16 mouse cellular contexts compared by ENCODE assay signal in genomic region chr10:111133271-111133670, GRCm38 (mm10).
"Had no signal": no experiment of that assay in that cellular context is flagged by ENCODE, and none has a peak within 500 bp of the region (broad histone marks: within the 10 kb centered on the region; RNA-seq: fewer than 3 reads in every experiment).

No protein-coding gene starts in this region.

- H3K27me3 ChIP-seq: limb, embryonic 13.5 days; liver, embryonic 15.5 days; midbrain, embryonic 12.5 days; midbrain, embryonic 15.5 days; neural tube, embryonic 12.5 days; neural tube, embryonic 15.5 days; stomach, embryonic 15.5 days had no signal

- H3K4me3 ChIP-seq: limb, embryonic 10.5 days; limb, embryonic 13.5 days; liver, embryonic 15.5 days; midbrain, embryonic 12.5 days; midbrain, embryonic 15.5 days; neural tube, embryonic 12.5 days; neural tube, embryonic 15.5 days; stomach, embryonic 15.5 days had no signal

- DNase-seq: liver; lung, adult 2 months; lung, postnatal 14 days; lung, postnatal 4 days; right cerebral cortex, adult 18-20 months; right cerebral cortex, postnatal 14 days; thymus, postnatal 36 days had no signal

- H3K4me2 ChIP-seq: limb, embryonic 13.5 days; liver, embryonic 15.5 days; midbrain, embryonic 12.5 days; midbrain, embryonic 15.5 days; neural tube, embryonic 12.5 days; neural tube, embryonic 15.5 days; stomach, embryonic 15.5 days had no signal

- H3K9ac ChIP-seq: limb, embryonic 13.5 days; liver, embryonic 15.5 days; midbrain, embryonic 12.5 days; midbrain, embryonic 15.5 days; neural tube, embryonic 12.5 days; neural tube, embryonic 15.5 days; stomach, embryonic 15.5 days had no signal

- H3K4me1 ChIP-seq: limb, embryonic 10.5 days; limb, embryonic 13.5 days; liver, embryonic 15.5 days; midbrain, embryonic 12.5 days; midbrain, embryonic 15.5 days; neural tube, embryonic 12.5 days; neural tube, embryonic 15.5 days; stomach, embryonic 15.5 days had no signal

- H3K9me3 ChIP-seq: limb, embryonic 10.5 days; limb, embryonic 13.5 days; liver, embryonic 15.5 days; midbrain, embryonic 12.5 days; midbrain, embryonic 15.5 days; neural tube, embryonic 12.5 days; neural tube, embryonic 15.5 days; stomach, embryonic 15.5 days had no signal

- H3K27ac ChIP-seq: limb, embryonic 10.5 days; limb, embryonic 13.5 days; liver, embryonic 15.5 days; midbrain, embryonic 12.5 days; midbrain, embryonic 15.5 days; neural tube, embryonic 12.5 days; neural tube, embryonic 15.5 days; stomach, embryonic 15.5 days had no signal

- ATAC-seq: intestine, postnatal 0 days; midbrain, embryonic 15.5 days had no signal

- H3K36me3 ChIP-seq: limb, embryonic 10.5 days; limb, embryonic 13.5 days; liver, embryonic 15.5 days; midbrain, embryonic 12.5 days; midbrain, embryonic 15.5 days; neural tube, embryonic 12.5 days; neural tube, embryonic 15.5 days; stomach, embryonic 15.5 days had no signal
